9 mouse cellular contexts compared by ENCODE assay signal in genomic region chr9:121641235-121641915, GRCm38 (mm10). TPM values are rescaled to one million over a fixed set of nuclear protein-coding genes. Genes with fewer than 3 reads are reported as not detected.
DNase-seq lines count a peak whose midpoint lies in the region; ATAC-seq and TF ChIP-seq lines count a peak whose summit lies in the region.
"Had no signal": no experiment of that assay in that cellular context is flagged by ENCODE, and none has a peak within 500 bp of the region (broad histone marks: within the 10 kb centered on the region; RNA-seq: fewer than 3 reads in every experiment).

No protein-coding gene starts in this region.

- no peaks in the 10 kb centered on the region; the same call in 1 of the 2 replicates for H3K4me1 ChIP-seq in heart, adult 2 months (ENCODE audit: control insufficient read depth, insufficient read depth, low read length)
- H3K4me1 ChIP-seq in heart, embryonic 13.5 days: peaks cover 23% of the 10 kb centered on the region
- peaks cover 5% of the 10 kb centered on the region; the same call in 1 of the 2 replicates for H3K4me1 ChIP-seq in limb, embryonic 11.5 days (ENCODE audit: control insufficient read depth, insufficient read depth, low read length)
- H3K4me1 ChIP-seq in midbrain, postnatal 0 days (ENCODE audit: insufficient read depth, low read length): peaks cover 7% of the 10 kb centered on the region; the same call in 1 of the 2 replicates

- TF ChIP-seq EP300 in heart, adult 2 months (IDR thresholded peaks at IDR 0.05; ENCODE audit: insufficient read depth, low read depth, low read length): no peak

- peak overlapping the region; percentile 10; the same call in 1 of the 2 replicates for H3K9ac ChIP-seq in heart, adult 2 months (ENCODE audit: low read depth, low read length)
- peak overlapping the region; percentile 71 for H3K9ac ChIP-seq in heart, embryonic 13.5 days
- H3K9ac ChIP-seq in limb, embryonic 11.5 days (ENCODE audit: low read length): 0 out of 2 replicates have a peak overlapping the region, but pooled peaks have one; percentile 38
- H3K9ac ChIP-seq in midbrain, postnatal 0 days (replicated peaks; ENCODE audit: low read length, poor library complexity, severe bottlenecking): 0 out of 2 replicates have a peak overlapping the region, but pooled peaks have one; percentile 5

- no peak for TF ChIP-seq CTCF in heart, adult 2 months (IDR thresholded peaks at IDR 0.05)
- no peak; the same call in 1 of the 2 replicates for TF ChIP-seq CTCF in midbrain, postnatal 0 days (IDR thresholded peaks at IDR 0.05)

- peak overlapping the region; percentile 46 for H3K4me3 ChIP-seq in heart, adult 2 months
- peak overlapping the region; percentile 59 for H3K4me3 ChIP-seq in heart, embryonic 13.5 days
- peak overlapping the region; percentile 41 for H3K4me3 ChIP-seq in limb, embryonic 11.5 days (ENCODE audit: low read depth, low read length)
- H3K4me3 ChIP-seq in midbrain, postnatal 0 days (ENCODE audit: low read depth, low read length): peak overlapping the region; percentile 49

- H3K27me3 ChIP-seq in heart, adult 2 months (ENCODE audit: control insufficient read depth, insufficient read depth, low read length): peaks cover 8% of the 10 kb centered on the region
- H3K27me3 ChIP-seq in heart, embryonic 13.5 days (replicated peaks): peaks cover 94% of the 10 kb centered on the region
- peaks cover 50% of the 10 kb centered on the region for H3K27me3 ChIP-seq in limb, embryonic 11.5 days (ENCODE audit: control insufficient read depth, insufficient read depth, low read length)
- H3K27me3 ChIP-seq in midbrain, postnatal 0 days (ENCODE audit: insufficient read depth, low read length): peaks cover 36% of the 10 kb centered on the region

- no peaks in the 10 kb centered on the region for H3K79me2 ChIP-seq in heart, adult 2 months (replicated peaks; ENCODE audit: control insufficient read depth, insufficient read depth, low read length)

- no peak overlapping the region for H3K27ac ChIP-seq in heart, adult 2 months
- no peak overlapping the region for H3K27ac ChIP-seq in heart, embryonic 13.5 days (replicated peaks)
- H3K27ac ChIP-seq in limb, embryonic 11.5 days (replicated peaks; ENCODE audit: low read depth, low read length): no peak overlapping the region
- no peak overlapping the region for H3K27ac ChIP-seq in midbrain, postnatal 0 days (ENCODE audit: low read depth, low read length)

- H3K36me3 ChIP-seq in heart, adult 2 months (ENCODE audit: control insufficient read depth, insufficient read depth, low read length): no peaks in the 10 kb centered on the region
- H3K36me3 ChIP-seq in heart, embryonic 13.5 days: no peaks in the 10 kb centered on the region
- no peaks in the 10 kb centered on the region for H3K36me3 ChIP-seq in limb, embryonic 11.5 days (ENCODE audit: control insufficient read depth, insufficient read depth, low read length)
- no peaks in the 10 kb centered on the region for H3K36me3 ChIP-seq in midbrain, postnatal 0 days (ENCODE audit: insufficient read depth, low read length)

- peak; percentile 31 to 44 for DNase-seq in heart, adult 2 months
- DNase-seq in heart, postnatal 4 days: no peak
- peak; percentile 63 for DNase-seq in brain, adult 2 months (ENCODE audit: low read depth, low spot score)
- peak; percentile 38 for DNase-seq in limb, embryonic 11.5 days (ENCODE audit: low spot score)
- DNase-seq in midbrain, postnatal 0 days (ENCODE audit: low spot score): no peak
- no peak for DNase-seq in ovary, adult 18-20 months (ENCODE audit: low spot score)

- H3K4me2 ChIP-seq in heart, embryonic 13.5 days: peak overlapping the region; percentile 95
- H3K4me2 ChIP-seq in limb, embryonic 11.5 days (ENCODE audit: low read depth, severe bottlenecking): peak overlapping the region; percentile 87
- H3K4me2 ChIP-seq in midbrain, postnatal 0 days (ENCODE audit: low read depth, low read length, poor library complexity, severe bottlenecking): peak overlapping the region; percentile 68

- intact Hi-C loops in heart, adult 2 months (cut with DNase I): no loop called here

- no peaks in the 10 kb centered on the region for H3K9me3 ChIP-seq in heart, embryonic 13.5 days
- H3K9me3 ChIP-seq in limb, embryonic 11.5 days (ENCODE audit: control insufficient read depth, low read length): no peaks in the 10 kb centered on the region
- H3K9me3 ChIP-seq in midbrain, postnatal 0 days (ENCODE audit: low read length): no peaks in the 10 kb centered on the region

- WGBS in heart, adult 2 months: 17% methylated on average over 27 of the region's 27 CpGs
- 13% methylated on average over 27 of the region's 27 CpGs for WGBS in heart, embryonic 13.5 days
- WGBS in limb, embryonic 11.5 days: 9% methylated on average over 27 of the region's 27 CpGs
- WGBS in midbrain, postnatal 0 days: 12% methylated on average over 27 of the region's 27 CpGs

- no peak for TF ChIP-seq POLR2A in heart, adult 2 months (IDR thresholded peaks at IDR 0.05; ENCODE audit: insufficient read depth, low read depth, low read length)

- no peak for ATAC-seq in heart, embryonic 13.5 days (ENCODE audit: extremely low read depth, insufficient number of reproducible peaks, low FRiP score, low TSS enrichment)
- ATAC-seq in limb, embryonic 11.5 days (ENCODE audit: insufficient number of reproducible peaks, low FRiP score, low TSS enrichment, low read depth): no peak; the same call in 1 of the 2 replicates
- ATAC-seq in midbrain, postnatal 0 days (ENCODE audit: low FRiP score): no peak
- ATAC-seq in monocyte, adult 5-6 weeks (replicated peaks; ENCODE audit: insufficient number of reproducible peaks, low FRiP score, low TSS enrichment, poor library complexity, severe bottlenecking): no peak

RNA-seq across cellular contexts. Expression of gene Lyzl4, which starts 0.5 kb away (rescaled TPM):
- not detected for total RNA-seq in heart, adult 2 months (2021)
- polyA plus RNA-seq in heart, adult 2 months (2012; rRNA removed): 0.12 and 0.88 TPM in 2 replicates
- total RNA-seq in heart, postnatal 4 days (2021): under 1 TPM in 1 of 2 experiments, not detected in 1; 0.32 TPM
- not detected in 2 replicates for polyA plus RNA-seq in heart, embryonic 13.5 days (2015; fragmentation: Nextera tagmentation; extraction: Ambion mirVana)
- polyA plus RNA-seq in limb, embryonic 11.5 days (2014; fragmentation: Nextera tagmentation; extraction: Ambion mirVana): not detected in 2 replicates
- not detected in 2 replicates for total RNA-seq in midbrain, postnatal 0 days (2014; rRNA removed)
- polyA plus RNA-seq in midbrain, postnatal 0 days (2015; fragmentation: Nextera tagmentation; extraction: Ambion mirVana): 0.28 TPM in 1 of 2 replicates, not detected in the other
- not detected in 3 replicates for total RNA-seq in monocyte, adult 5-6 weeks (2017)
- total RNA-seq: neutrophil, adult 5-6 weeks had no signal

RNA-seq across cellular contexts. Expression of gene Vipr1, which starts 1.1 kb away (rescaled TPM):
- 1 to 10 TPM; 1.2 to 1.4 TPM for total RNA-seq in heart, adult 2 months (2021)
- 0.41 and 0.45 TPM in 2 replicates for polyA plus RNA-seq in heart, adult 2 months (2012; rRNA removed)
- 1 to 10 TPM in 1 of 2 experiments, under 1 TPM in 1; 0.64 to 2.4 TPM for total RNA-seq in heart, postnatal 4 days (2021)
- 0.10 and 0.33 TPM in 2 replicates for polyA plus RNA-seq in heart, embryonic 13.5 days (2015; fragmentation: Nextera tagmentation; extraction: Ambion mirVana)
- polyA plus RNA-seq in limb, embryonic 11.5 days (2014; fragmentation: Nextera tagmentation; extraction: Ambion mirVana): 0.27 and 0.69 TPM in 2 replicates
- total RNA-seq in midbrain, postnatal 0 days (2014; rRNA removed): 0.05 and 0.82 TPM in 2 replicates
- 0.26 and 0.36 TPM in 2 replicates for polyA plus RNA-seq in midbrain, postnatal 0 days (2015; fragmentation: Nextera tagmentation; extraction: Ambion mirVana)
- total RNA-seq in monocyte, adult 5-6 weeks (2017): 0.29 to 0.78 TPM (median 0.32 TPM) in 3 replicates

Comparison
In these comparisons a context has a peak if more than half of its experiments do, and no peak if none do; other contexts are left out.
1. DNase-seq: peak in heart, adult 2 months (2 of 2), brain, adult 2 months (single experiment) and limb, embryonic 11.5 days (single experiment); none in heart, postnatal 4 days (single experiment), midbrain, postnatal 0 days (single experiment) and ovary, adult 18-20 months (single experiment).
2. H3K9ac ChIP-seq: peak in every context shown above with its lines; median percentile 71 in heart, embryonic 13.5 days; 38 in limb, embryonic 11.5 days; 10 in heart, adult 2 months; 5 in midbrain, postnatal 0 days.
3. Peak in every context shown above with its lines, with median percentiles within 50 percentile points of each other: H3K4me3 ChIP-seq and H3K4me2 ChIP-seq.